Mouse (Mus musculus): Measurements from ENCODE around the gene Med20.

Gene Med20

DNA sequence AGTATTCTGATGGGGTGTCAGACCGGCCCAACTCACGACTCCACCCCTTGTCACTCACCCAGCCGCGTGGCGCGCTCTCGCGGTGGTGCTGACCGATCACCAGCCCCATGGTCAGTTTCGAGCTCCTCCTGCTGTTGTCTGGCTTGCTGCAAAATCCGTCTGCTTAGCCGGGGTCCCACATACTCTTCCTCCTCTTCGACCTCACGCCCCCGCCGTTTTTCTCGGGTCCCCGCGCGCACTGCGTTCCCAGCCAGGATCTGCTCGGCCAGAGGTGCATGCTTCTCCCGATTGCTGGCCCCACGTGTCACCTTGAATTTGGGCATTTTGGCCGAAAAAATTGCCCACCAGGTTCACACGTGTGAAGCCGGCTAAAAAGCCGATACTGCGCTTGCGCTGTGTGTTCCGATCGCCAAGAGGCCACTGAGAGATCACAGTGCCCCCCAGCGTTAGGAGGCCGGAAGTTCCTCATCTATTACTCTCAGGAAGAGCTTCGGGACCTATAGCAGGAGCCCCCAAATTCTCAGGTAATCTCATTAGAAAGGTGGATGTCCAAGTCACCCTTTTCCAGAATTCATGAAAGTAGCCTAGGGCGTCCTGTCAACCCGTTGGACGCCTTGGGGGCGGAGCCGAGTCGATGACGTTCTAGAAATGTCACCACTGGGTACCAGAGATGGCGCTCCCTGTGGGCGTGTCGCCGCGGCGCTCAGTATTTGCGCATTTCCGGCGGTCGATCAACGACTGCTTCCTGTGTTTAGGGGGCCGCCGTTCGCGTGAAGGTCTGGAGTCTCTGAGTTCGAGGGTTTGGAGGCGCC lies at the start of gene Med20, which contains the start of the genes Bysl and Gm20517:
TSS of gene Med20 (plus strand) at position 734 of the 812 bp plus-strand sequence.
TSS of gene Bysl (minus strand) at position 644 of the 812 bp plus-strand sequence.
TSS of gene Gm20517 (plus strand) at position 741 of the 812 bp plus-strand sequence.
- DNase-seq (ENCODE audit: low read depth, low spot score) = peak; percentile 95

DNA sequence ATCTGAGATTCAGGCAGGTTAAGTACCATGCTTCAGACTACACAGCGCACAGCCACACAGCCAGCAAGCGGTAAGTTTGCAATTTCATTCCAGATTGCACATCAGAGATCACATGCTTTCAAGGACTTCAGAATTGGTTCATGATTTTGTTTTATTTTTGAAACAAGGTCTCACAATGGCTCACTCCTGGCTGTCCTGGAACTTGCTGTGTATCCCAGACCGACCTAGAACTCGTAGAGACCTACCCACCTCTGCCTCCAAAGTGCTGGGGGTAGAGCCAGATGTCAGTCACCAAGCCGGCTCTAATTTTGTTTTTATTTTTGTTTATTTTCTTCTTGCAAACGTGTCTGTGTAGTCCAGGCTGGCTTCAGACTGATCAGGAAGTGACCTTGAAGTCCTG lies 48.5 kb upstream of the Med20 start:
- DNase-seq (ENCODE audit: low read depth, low spot score) = no peak

DNA sequence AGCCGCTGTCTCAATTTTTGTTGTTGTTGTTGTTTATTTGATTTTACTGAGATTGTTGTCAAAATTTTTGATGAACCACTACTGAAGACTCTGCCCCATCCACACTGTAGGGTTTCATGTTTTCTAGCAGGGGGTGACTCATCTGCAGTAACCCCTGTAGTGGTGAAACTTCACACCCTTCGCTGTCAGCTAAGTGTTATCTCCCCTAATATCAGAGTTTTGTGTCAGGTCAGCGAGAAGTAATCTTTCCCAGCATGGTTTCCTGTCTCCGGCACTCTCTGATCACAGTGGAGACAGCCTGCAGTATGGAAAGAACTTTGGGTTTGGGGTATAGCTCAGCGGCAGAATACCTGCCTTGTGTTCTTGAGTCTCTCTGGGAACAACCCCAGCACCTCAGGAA lies 46.8 kb upstream of the Med20 start:
- DNase-seq (ENCODE audit: low read depth, low spot score) = no peak

DNA sequence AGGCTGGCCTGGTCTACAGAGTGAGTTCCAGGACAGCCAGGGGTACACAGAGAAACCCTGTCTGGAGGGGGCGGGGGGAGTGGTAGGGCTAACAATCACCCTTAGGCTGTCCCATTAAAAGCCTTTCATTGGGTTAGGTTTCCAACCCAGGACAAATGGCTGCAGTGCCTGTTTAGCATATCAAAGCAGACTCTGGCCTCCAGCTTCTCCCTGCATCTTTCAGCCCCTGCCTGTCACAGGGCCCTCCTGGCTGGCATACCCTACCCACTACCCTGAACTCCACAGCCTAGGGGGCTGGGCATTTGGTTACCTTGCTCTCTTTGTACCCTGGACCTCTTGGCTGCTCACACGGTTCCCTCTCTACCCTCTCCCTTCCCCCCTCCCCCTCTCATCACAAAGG lies 45.2 kb upstream of the Med20 start:
- DNase-seq (ENCODE audit: low read depth, low spot score) = no peak

DNA sequence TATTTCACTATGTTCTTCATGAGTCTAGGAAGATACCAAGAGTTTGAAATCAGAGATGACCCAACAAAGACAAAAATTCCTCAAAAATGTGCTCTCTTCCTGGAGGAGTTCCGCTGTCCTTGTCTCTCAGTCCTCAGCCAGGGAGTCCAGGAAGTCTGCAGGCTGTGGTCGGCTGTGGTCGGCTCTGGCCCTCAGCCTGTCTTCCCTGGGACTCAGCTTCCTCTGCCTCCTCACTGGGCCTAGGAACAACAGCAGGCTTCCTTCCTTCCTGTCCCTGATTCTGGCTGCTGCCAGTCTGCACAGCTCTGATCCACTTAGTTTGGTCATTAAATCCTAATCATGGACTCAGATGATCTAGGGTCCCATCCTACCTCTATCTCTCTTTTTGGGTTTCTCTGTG lies 44.1 kb upstream of the Med20 start:
- no peak for DNase-seq (ENCODE audit: low read depth, low spot score)

DNA sequence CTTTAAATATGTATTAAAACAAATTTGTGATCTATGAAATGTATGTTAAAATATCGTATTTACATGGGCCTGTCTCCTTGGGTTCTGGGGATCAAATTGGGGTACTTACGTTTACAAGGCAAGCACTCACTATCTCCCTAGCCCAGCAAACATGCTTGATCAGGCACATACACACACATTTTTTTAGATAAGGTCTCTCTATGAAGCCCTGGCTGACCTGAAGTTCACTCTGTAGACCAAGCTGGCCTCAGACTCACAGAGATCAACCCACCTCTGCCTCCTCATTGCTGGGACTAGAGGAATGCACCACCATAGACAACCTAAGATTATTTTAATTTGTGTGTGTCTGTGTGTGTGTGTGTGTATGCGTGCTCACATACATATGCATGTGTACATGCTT lies 43.0 kb upstream of the Med20 start:
- DNase-seq (ENCODE audit: low read depth, low spot score) = peak; percentile 57

DNA sequence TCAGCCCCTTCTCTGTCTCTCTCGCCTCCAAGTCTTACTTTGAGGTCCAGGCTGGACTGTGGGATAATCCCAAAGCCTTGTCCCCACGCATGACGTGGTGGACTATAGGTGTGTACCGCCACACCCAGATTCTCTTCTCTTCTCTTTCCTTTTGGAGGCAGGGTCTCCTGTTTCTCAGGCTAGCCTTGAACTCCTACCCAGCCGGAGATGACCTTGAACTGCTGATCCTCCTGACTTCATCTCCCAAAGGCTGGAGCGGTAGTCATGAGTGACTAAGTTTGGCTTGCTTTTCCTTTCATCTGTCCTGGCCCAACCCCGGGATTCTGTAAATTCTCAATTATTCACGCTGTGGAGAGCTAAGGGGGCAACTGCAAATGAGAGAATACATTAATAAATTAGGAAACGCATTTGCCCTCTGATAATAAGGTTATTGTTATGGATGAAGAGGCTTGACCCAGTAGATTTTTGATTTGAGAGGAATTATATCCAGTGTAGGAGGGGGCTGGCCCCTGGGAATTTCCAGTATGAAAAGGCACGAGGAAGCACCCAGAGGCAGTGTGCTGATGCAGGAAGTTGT lies 42.3 kb upstream of the Med20 start:
- DNase-seq (ENCODE audit: low read depth, low spot score) = no peak

DNA sequence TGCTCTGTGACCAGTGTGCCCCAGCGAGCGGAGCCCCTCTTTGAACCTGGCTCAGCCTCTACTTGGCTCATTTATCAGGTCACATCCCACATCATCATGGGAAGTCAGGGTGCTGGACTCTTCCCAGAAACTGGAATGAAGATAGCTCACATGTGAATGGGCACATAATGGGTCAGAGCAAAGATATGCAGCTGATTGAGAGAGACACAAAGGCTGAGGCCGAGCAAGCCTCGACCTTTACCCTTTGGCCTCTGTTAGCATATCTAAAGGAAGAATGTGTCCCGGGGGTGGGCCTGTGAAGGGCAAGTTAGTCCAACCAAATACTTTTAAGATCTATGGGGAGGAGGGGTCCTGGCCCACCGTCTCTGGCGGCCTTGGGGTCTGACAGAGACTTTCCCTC lies 39.8 kb upstream of the Med20 start:
- no peak for DNase-seq (ENCODE audit: low read depth, low spot score)

DNA sequence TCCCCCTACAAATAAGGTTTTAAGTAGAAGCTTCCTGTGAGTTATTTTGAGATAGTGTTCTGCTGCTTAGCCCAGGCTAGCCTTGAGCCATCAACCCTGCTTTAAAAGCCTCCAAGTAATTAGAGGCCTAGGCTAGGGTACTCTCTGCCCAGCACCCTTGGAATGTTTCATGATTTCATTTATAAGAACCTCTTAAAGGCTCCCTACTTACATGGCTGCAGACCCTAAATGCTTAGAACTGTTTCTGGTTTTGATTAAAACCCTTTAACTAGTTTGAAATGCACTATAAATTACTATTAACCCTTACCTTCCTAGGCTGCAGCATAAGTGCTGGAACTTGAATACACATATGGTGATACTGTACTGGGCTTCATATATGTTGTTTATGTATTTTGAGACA lies 38.9 kb upstream of the Med20 start:
- DNase-seq (ENCODE audit: low read depth, low spot score) = no peak

DNA sequence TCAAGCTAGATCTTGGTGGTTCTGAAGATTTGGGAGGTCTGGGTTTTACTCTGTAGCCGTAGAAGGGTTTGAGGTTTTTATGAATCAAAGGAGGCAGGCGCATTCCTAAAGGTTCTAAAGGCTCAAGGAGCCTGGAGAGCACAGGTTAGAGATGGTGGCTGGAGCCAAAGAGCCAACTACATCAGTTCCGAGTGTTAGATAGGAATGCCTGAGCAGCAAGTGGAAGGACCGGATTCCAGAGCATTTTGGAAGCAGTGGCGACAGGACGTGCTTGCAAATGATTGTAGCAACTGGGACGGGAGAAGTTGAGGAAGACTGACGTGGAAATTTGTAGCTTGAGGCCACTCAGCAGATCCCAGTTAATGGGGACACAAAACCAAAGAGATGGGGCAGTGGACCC lies 37.4 kb upstream of the Med20 start:
- DNase-seq (ENCODE audit: low read depth, low spot score) = no peak

DNA sequence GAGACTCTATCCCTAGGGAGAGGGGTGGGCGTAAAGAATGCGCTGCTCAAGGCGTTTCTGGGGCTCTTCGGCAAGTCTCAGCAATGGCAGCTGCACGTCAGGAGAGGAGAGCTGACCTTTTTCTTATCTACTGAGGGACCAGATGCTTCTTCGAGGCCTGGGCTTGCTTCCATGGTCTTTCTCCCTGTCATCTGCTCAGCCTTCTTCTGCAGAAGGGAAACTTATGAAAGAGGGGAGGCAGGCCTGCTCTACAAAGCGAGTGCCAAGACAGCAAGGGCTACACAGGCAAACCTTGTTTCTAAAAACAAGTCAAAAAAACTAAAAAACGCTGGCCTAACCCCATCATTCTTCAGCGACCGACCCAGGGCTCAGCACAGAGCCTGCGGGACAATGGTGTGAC lies 36.6 kb upstream of the Med20 start:
- DNase-seq (ENCODE audit: low read depth, low spot score) = no peak

DNA sequence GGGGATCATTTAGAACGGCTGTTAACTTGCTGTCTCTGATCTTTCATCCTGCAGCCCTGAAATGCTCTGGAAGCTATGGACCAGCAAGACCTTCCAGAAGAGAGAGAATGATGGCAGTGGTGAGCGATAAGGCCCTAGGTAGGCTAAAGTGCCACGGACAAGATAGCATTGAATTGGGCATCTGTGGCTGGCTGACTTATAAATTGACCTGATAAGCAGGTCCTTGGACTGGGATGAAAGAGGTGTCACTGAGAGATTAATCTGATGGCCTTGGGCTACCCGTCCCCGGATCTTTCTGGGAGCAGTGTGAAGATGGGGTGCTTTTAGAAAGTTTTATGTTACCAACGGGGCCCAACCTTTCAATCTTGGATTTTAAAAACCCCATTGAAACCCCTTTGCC lies 32.7 kb upstream of the Med20 start:
- no peak for DNase-seq (ENCODE audit: low read depth, low spot score)

DNA sequence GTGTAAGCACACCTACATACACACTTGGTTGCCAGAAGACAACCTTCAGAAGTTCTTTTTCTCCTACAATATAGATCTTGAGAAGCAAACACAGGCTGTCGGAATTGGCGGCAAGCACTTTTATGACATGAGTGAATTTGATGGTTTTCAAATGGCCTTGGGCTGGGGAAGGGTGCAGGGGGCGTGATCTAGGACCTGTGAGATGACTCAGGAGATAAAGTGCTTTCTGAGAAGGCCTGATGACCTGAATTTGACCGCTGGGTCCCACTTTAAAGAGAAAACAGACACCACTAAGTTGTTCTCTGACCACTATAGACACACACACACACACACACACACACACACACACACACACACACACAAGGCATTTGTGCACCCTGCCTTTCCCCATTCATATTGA lies 30.4 kb upstream of the Med20 start:
- no peak for DNase-seq (ENCODE audit: low read depth, low spot score)

DNA sequence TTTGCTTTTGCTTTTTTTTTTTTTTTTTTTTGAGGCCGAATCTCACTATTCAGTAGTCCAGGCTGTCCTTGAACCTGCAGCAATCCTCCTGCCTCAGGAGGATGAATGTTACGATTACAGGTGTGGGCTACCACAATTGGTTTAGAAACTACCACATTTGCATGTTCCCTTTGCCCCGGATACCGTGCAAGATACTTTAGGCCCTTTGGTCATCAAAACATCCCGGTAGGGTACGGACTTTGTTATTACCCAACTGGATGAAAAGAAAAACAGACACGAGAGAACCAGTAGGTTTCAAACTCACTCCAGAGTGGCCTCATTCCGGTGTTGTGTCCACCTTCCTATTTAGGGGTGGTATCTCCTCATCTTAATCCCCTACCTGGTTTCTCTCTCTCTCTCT lies 22.9 kb upstream of the Med20 start:
- no peak for DNase-seq (ENCODE audit: low read depth, low spot score)

DNA sequence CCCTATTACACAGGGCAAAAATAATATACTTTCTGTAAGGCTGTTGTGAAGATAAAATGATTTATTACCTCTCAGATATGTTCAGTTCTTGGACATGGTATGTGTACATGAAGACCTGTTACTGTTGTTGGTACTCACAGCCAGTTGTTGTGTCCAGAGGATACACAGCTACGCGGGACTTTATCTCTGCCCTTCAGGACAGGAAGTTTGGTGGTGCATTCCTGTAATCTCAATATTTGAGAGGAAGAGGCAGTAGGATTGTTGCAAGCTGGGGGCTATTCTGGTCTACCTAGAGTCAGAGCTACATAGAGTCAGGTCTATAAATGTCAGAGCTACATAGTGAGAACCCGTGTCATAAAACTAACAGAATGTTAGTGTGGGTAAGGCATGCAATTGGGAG lies 20.3 kb upstream of the Med20 start:
- DNase-seq (ENCODE audit: low read depth, low spot score) = no peak

DNA sequence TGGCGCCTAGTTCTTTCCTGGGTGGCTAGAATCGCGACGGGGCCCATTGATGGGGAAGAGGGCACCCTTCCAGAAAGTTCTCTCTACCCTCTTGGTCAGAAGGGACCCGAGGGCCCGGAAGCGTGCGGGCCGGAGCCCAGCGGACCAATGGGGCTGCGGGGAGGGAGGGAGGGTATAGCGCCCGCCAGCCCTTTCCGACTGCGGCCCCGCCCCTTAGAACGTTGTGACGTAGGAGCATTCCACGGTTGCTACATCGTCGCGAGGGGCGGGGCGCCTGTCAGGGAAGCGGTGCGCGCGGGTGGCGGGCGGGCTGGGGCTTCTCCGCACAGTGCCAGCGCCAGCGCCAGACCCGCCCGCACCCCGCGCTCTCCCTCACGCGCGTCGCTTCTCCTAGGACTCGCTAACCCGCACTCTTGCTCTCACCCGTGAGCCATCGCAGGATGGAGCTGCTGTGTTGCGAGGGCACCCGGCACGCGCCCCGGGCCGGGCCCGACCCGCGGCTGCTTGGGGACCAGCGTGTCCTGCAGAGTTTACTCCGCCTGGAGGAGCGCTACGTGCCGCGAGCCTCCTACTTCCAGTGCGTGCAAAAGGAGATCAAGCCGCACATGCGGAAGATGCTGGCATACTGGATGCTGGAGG lies 18.0 kb upstream of the Med20 start:
- peak; percentile 95 for DNase-seq (ENCODE audit: low read depth, low spot score)

DNA sequence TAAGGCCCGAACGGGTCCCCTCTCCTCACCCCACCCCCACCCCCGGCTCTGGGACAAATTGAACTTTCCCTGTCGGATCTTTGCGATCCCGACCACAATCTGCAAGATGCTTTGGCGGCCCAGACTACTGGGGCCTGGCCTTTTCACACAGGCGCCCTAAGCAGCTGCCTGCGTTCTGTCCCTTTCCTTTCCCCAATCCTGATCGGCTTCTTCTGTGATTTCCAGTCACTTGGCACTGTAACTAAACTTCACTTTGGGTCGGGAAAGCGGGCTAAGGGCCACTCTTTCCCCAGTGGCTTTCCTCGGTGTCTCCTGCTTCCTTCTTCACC lies 17.6 kb upstream of the Med20 start:
- DNase-seq (ENCODE audit: low read depth, low spot score) = no peak

DNA sequence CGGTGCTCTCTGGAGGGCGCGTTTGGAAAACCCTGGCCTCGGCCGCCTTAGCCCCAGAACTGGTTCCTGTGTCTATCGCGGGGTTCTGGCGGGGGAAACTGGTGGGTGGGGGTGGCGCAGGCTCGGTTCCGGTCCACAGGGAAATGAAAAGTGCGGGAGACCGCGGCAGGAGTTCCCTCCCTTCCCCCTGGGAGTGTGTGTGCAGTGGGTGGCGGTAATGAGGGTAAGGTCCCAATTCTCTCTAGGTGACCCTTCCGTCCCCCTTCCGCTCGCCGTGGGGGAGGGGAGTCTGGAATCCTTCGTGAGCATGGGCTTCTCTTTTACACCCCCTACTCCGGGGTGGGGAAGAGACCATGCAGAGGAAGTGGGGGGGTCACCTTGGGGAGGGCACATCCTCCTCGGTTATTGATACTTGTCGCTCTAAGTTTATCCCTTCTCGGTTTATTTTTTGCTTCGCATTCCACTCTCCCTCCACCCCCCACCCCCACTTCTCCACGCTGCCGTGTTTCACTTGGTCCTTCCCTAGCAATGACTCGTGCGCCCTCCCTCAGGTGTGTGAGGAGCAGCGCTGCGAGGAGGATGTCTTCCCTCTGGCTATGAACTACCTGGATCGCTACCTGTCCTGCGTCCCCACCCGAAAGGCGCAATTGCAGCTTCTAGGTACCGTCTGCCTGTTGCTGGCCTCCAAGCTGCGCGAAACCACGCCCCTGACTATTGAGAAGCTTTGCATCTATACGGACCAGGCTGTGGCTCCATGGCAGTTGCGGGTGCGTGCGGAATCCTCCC lies 17.0 kb upstream of the Med20 start:
- DNase-seq (ENCODE audit: low read depth, low spot score) = no peak

DNA sequence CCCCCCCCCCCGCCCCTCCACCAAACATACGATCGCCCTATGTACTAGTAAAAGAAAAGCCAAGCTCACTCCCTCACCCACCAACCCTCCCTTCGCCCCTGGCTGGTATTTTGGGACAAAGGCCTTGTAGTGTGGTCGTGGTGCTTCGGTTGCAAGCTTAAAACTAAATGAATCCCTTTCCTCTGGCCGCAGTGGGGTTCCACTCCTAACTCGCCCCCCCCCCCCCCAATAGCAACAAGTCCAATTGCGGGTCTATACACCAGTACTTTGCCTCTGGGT lies 16.5 kb upstream of the Med20 start:
- no peak for DNase-seq (ENCODE audit: low read depth, low spot score)

DNA sequence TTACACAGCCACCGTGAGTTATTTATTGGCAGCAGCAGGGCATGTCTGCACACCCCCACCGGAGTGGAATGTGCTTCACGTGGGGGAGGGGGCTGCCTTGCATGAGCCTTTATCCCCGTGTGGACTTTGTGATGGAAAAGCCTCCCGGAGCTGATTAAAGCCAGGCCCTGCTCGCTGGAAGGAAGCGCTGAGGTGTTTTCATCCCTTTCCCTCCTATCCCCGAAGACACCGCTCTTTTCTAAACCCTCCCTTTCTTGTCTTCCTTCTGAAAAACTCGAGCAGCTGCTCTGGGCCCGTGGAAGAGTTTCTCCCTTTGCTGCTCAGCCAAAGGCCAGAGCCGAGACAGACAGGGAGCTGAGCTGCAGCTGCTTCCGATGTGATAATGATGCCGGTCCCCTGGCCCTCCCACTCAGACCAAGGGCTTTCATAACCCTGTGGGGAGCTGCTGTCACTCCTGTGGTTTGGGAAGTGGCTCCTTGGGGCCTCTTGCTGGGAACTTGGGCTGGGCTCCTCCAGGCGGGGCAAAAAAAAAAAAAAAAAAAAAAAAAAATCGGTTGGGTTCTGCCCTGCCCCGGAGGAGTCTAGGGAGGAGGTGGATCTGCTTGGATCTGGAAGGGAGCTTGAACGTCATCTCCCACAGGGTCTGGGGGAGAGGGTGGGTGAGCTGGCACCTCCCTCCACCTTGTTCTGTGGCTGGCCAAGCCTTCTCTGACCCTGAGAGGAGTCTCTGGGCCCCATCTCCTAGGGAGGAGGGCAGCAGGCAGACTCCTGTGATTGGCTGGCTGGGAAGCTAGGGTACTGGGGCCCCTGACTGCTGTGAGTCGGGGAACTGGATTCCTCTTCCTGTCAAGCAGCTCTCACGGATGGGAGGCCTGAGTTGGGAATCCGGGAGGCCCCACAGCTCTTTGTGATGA lies 15.9 kb upstream of the Med20 start:
- DNase-seq (ENCODE audit: low read depth, low spot score) = peak; percentile 80

DNA sequence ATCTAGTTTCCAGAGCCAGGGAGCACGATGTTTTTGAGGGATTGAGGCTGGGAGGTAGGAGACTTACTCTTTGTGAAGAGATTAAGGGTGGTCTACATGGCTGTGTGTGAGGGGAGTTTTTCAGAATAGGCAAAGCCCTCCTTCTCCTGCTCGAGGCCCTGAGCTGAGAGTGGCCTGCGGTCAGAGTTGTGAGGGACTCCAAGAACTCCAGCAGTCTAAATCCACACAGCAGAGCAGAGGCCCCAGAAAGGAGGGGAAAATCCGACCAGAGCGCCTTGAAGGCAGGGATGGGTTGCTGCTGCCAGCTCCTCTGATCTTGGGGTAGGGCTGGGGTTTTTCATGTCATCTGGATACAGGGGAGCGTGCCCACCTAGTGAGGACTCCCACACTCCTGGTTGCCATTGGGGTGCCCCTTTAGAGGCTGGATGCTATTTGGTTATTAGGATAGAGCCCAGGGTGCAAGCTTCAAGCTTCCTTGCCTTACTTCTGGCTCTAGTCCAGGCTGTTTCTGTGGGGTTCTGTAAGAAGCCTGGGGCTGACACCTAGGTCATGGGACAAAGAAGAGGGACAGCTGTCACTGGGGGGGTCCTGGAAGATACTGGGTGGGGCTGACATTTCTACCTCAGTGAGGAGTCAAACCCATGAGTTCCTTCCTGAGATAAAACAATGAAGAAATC lies 15.1 kb upstream of the Med20 start:
- DNase-seq (ENCODE audit: low read depth, low spot score) = no peak
